Mouse (Mus musculus): ENCODE measurements at regions not wholly inside any gene's neighbourhood (a gene's known extent, or its start where the extent isn't known, plus 50 kb on each side); places are given as distances from the start of the nearest gene placed in this dataset.

- no peaks in the 10 kb centered on the region for H3K9me3 ChIP-seq (ENCODE audit: low read length)
- H3K4me2 ChIP-seq (ENCODE audit: low read depth, low read length, poor library complexity, severe bottlenecking), result no peak overlapping the region
- no peaks in the 10 kb centered on the region for H3K27me3 ChIP-seq (ENCODE audit: insufficient read depth, low read length)
- peak; percentile 41 for TF ChIP-seq CTCF (IDR thresholded peaks at IDR 0.05)
- no peaks in the 10 kb centered on the region for H3K4me1 ChIP-seq (ENCODE audit: insufficient read depth, low read length)
- ATAC-seq (ENCODE audit: low FRiP score) (no peak), DNase-seq (ENCODE audit: low spot score) (no peak)
- H3K27ac ChIP-seq (ENCODE audit: low read depth, low read length), result no peak overlapping the region
- no peak overlapping the region for H3K9ac ChIP-seq (replicated peaks; ENCODE audit: low read length, poor library complexity, severe bottlenecking)
- 64% methylated on average over 3 of the region's 3 CpGs for WGBS
- H3K4me3 ChIP-seq (ENCODE audit: low read depth, low read length), result no peak overlapping the region
- H3K36me3 ChIP-seq (ENCODE audit: insufficient read depth, low read length), result no peaks in the 10 kb centered on the region
These were observed 720.3 kb upstream of the Adgra3 start for GRCm38 (mm10) chr5:50779138-50779537.

GRCm38 (mm10) chr5:50778221-50778620 is 719.4 kb upstream of the Adgra3 start:
- Histone ChIP-seq H3K9me3 (ENCODE audit: low read length) (no peaks in the 10 kb centered on the region), H3K27ac (ENCODE audit: low read depth, low read length) (no peak overlapping the region), H3K9ac (replicated peaks; ENCODE audit: low read length, poor library complexity, severe bottlenecking) (no peak overlapping the region), H3K27me3 (ENCODE audit: insufficient read depth, low read length) (no peaks in the 10 kb centered on the region), H3K4me2 (ENCODE audit: low read depth, low read length, poor library complexity, severe bottlenecking) (no peak overlapping the region), H3K4me1 (ENCODE audit: insufficient read depth, low read length) (no peaks in the 10 kb centered on the region), H3K36me3 (ENCODE audit: insufficient read depth, low read length) (no peaks in the 10 kb centered on the region), H3K4me3 (ENCODE audit: low read depth, low read length) (no peak overlapping the region)
- ATAC-seq (ENCODE audit: low FRiP score) (no peak), DNase-seq (ENCODE audit: low spot score) (no peak)
- no peak for TF ChIP-seq CTCF (IDR thresholded peaks at IDR 0.05)
- WGBS, result 82% methylated on average over 6 of the region's 6 CpGs

GRCm38 (mm10) chr5:50762261-50762660 is 703.5 kb upstream of the Adgra3 start:
- ATAC-seq (ENCODE audit: low FRiP score) (no peak), DNase-seq (ENCODE audit: low spot score) (no peak)
- Histone ChIP-seq H3K36me3 (ENCODE audit: insufficient read depth, low read length) (no peaks in the 10 kb centered on the region), H3K9me3 (ENCODE audit: low read length) (no peaks in the 10 kb centered on the region), H3K4me1 (ENCODE audit: insufficient read depth, low read length) (no peaks in the 10 kb centered on the region), H3K4me3 (ENCODE audit: low read depth, low read length) (no peak overlapping the region), H3K27me3 (ENCODE audit: insufficient read depth, low read length) (no peaks in the 10 kb centered on the region), H3K27ac (ENCODE audit: low read depth, low read length) (no peak overlapping the region), H3K4me2 (ENCODE audit: low read depth, low read length, poor library complexity, severe bottlenecking) (no peak overlapping the region), H3K9ac (replicated peaks; ENCODE audit: low read length, poor library complexity, severe bottlenecking) (no peak overlapping the region)
- no peak for TF ChIP-seq CTCF (IDR thresholded peaks at IDR 0.05)
- 77% methylated on average over 5 of the region's 5 CpGs for WGBS

GRCm38 (mm10) chr5:50760386-50760785 is 701.6 kb upstream of the Adgra3 start:
- H3K36me3 ChIP-seq (ENCODE audit: insufficient read depth, low read length), result no peaks in the 10 kb centered on the region
- ATAC-seq (ENCODE audit: low FRiP score), result no peak
- no peak overlapping the region for H3K4me2 ChIP-seq (ENCODE audit: low read depth, low read length, poor library complexity, severe bottlenecking)
- no peaks in the 10 kb centered on the region for H3K4me1 ChIP-seq (ENCODE audit: insufficient read depth, low read length)
- TF ChIP-seq CTCF (IDR thresholded peaks at IDR 0.05), result no peak
- whole genome bisulfite sequencing, result 90% methylated on average over 3 of the region's 3 CpGs
- H3K4me3 ChIP-seq (ENCODE audit: low read depth, low read length), result no peak overlapping the region
- no peak overlapping the region for H3K27ac ChIP-seq (ENCODE audit: low read depth, low read length)
- no peaks in the 10 kb centered on the region for H3K9me3 ChIP-seq (ENCODE audit: low read length)
- no peak for DNase-seq (ENCODE audit: low spot score)
- no peaks in the 10 kb centered on the region for H3K27me3 ChIP-seq (ENCODE audit: insufficient read depth, low read length)
- H3K9ac ChIP-seq (replicated peaks; ENCODE audit: low read length, poor library complexity, severe bottlenecking), result no peak overlapping the region

GRCm38 (mm10) chr5:50752766-50753165 is 694.0 kb upstream of the Adgra3 start:
- DNase-seq (ENCODE audit: low spot score) (peak; percentile 42), ATAC-seq (ENCODE audit: low FRiP score) (no peak)
- 66% methylated on average over 1 of the region's 1 CpGs for WGBS
- TF ChIP-seq CTCF (IDR thresholded peaks at IDR 0.05), result peak; percentile 76
- H3K9ac ChIP-seq (replicated peaks; ENCODE audit: low read length, poor library complexity, severe bottlenecking), result no peak overlapping the region
- H3K9me3 ChIP-seq (ENCODE audit: low read length), result no peaks in the 10 kb centered on the region
- no peak overlapping the region for H3K4me3 ChIP-seq (ENCODE audit: low read depth, low read length)
- H3K36me3 ChIP-seq (ENCODE audit: insufficient read depth, low read length), result no peaks in the 10 kb centered on the region
- H3K27me3 ChIP-seq (ENCODE audit: insufficient read depth, low read length), result no peaks in the 10 kb centered on the region
- no peak overlapping the region for H3K4me2 ChIP-seq (ENCODE audit: low read depth, low read length, poor library complexity, severe bottlenecking)
- no peaks in the 10 kb centered on the region for H3K4me1 ChIP-seq (ENCODE audit: insufficient read depth, low read length)
- H3K27ac ChIP-seq (ENCODE audit: low read depth, low read length), result no peak overlapping the region

GRCm38 (mm10) chr5:50751358-50751757 is 692.6 kb upstream of the Adgra3 start:
- no peaks in the 10 kb centered on the region for H3K4me1 ChIP-seq (ENCODE audit: insufficient read depth, low read length)
- no peak for TF ChIP-seq CTCF (IDR thresholded peaks at IDR 0.05)
- no peak overlapping the region for H3K4me3 ChIP-seq (ENCODE audit: low read depth, low read length)
- no peak for ATAC-seq (ENCODE audit: low FRiP score)
- H3K27ac ChIP-seq (ENCODE audit: low read depth, low read length), result no peak overlapping the region
- no peaks in the 10 kb centered on the region for H3K36me3 ChIP-seq (ENCODE audit: insufficient read depth, low read length)
- DNase-seq (ENCODE audit: low spot score), result no peak
- H3K9ac ChIP-seq (replicated peaks; ENCODE audit: low read length, poor library complexity, severe bottlenecking), result no peak overlapping the region
- WGBS, result 42% methylated on average over 3 of the region's 3 CpGs
- H3K27me3 ChIP-seq (ENCODE audit: insufficient read depth, low read length), result no peaks in the 10 kb centered on the region
- H3K4me2 ChIP-seq (ENCODE audit: low read depth, low read length, poor library complexity, severe bottlenecking), result no peak overlapping the region
- H3K9me3 ChIP-seq (ENCODE audit: low read length), result no peaks in the 10 kb centered on the region
